Mouse (Mus musculus): Measurements from ENCODE around the gene Soat2.

DNA sequence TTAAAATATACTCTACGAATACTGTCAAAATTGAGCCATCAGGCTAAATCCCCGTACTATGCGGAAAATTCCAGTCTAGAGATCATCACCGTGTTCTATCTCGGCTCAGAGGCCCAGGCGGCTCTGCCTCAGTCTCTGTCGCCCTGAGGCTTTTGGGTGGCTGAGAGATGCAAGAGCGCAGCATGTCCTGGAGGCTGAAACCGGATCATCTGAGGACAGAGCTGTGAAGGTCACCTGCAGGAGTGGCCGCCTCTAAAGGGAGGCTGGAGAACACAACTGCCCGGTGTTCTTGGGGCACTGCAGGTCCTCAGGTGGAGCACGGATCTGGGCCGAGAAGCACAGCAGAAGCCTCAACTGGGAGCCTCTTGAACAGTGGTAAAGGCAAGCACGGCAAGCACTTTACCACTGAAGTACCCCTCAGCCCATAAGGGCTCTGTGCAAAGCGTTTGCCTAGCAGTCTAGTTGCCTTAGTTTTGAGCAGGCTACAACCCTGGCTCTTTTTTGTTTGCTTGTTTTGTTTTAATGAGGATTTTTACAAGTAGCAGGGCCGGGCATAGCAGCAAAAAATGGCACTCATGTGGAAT is 25.5 kb downstream of the Soat2 start:
- TF ChIP-seq POLR2A (IDR thresholded peaks at IDR 0.05; ENCODE audit: insufficient read length, low read depth) (no peak), USF1 (IDR thresholded peaks at IDR 0.05; ENCODE audit: low read depth) (no peak), MAX (IDR thresholded peaks at IDR 0.05; ENCODE audit: low read depth) (no peak), E2F4 (IDR thresholded peaks at IDR 0.05; ENCODE audit: insufficient read depth) (no peak), TCF12 (IDR thresholded peaks at IDR 0.05; ENCODE audit: insufficient read depth, poor library complexity, severe bottlenecking) (no peak)
